Mouse (Mus musculus): Measurements from ENCODE around the gene Pax1.

DNA sequence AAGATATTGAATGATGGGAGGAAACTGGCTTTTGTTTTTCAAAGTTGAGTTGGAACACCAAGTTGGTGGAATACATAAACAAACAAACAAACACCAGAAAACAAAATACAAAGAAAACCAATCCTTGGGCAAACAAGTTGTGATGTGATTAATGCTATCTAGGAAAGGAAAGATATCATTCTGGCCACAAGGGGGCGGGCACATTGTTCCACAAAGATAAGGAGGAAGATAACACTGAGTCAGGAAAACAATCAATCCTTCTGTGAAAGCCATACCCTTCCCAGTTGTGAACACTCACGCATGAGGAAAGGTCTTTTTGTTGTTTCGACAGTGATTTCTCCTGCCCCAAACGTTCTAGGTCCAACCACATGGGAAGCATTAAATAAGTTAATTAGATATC, 17.2 kb downstream of the Pax1 start:
- TF ChIP-seq CTCF (IDR thresholded peaks at IDR 0.05; ENCODE audit: low read depth) (peak; percentile 65), EP300 (IDR thresholded peaks at IDR 0.05; ENCODE audit: low read depth) (no peak)

All from liver, postnatal 0 days (tissue).